Mouse (Mus musculus) brain, embryonic 14.5 days (tissue): ENCODE measurements around the gene Kif18a.

Experiments used
- CTCF ChIP-seq: fragments of 200-500 bp; IDR thresholded peaks from 2 replicates; pipeline ENCODE4 v1.5.1; 2012; ENCODE audit warnings: inconsistent platforms, mild to moderate bottlenecking, moderate library complexity, borderline replicate concordance; ENCODE audit not compliant: insufficient read depth, insufficient read length; ENCODE audit errors: extremely low read depth
- POLR2A ChIP-seq: fragments of 200-500 bp; IDR thresholded peaks from 2 replicates; pipeline ENCODE4 v1.6.1; 2012; ENCODE audit warnings: mild to moderate bottlenecking, inconsistent platforms, borderline replicate concordance; ENCODE audit not compliant: poor library complexity, insufficient read depth, insufficient read length, severe bottlenecking; ENCODE audit errors: extremely low read depth

GRCm38 (mm10) chr2:109296264-109296663, 15.7 kb downstream of the Kif18a start:
- TF ChIP-seq CTCF (no peak), POLR2A (no peak)
